Mouse (Mus musculus): Measurements from ENCODE around the gene 1700015F17Rik.

The 1700015F17Rik gene

GRCm38 (mm10) chr5:5423723-5424171, 55.2 kb downstream of the 1700015F17Rik start:
- DNase-seq (ENCODE audit: low read depth, low spot score), result no peak

- DNase-seq (ENCODE audit: low read depth, low spot score), result no peak
Observed at GRCm38 (mm10) chr5:5423081-5423480, 55.9 kb downstream of the 1700015F17Rik start.

DNA sequence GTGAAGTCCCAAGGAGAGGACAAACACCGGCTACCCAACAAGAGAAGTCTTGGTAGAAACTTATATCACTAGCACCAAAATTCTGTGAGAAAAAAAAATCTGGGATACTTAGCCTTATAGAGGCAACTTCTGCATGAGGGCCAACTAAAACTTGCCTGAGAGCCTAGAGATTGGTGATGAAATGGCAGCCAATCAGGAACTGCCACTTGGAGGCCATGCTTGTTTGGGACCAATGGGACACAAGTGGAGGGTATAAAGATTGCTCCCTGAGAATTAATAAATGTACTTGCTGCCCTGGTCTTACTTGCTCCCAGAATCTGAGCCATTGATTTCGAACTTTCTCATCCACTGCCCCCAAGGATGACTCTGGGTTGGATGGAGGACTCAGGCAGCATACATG, 57.5 kb downstream of the 1700015F17Rik start:
- DNase-seq (ENCODE audit: low read depth, low spot score), result peak; percentile 32

GRCm38 (mm10) chr5:5419992-5420455, 58.9 kb downstream of the 1700015F17Rik start, which contains the start of gene Cdk14:
TSS of gene Cdk14 (minus strand) at chr5:5420312.
- peak; percentile 93 for DNase-seq (ENCODE audit: low read depth, low spot score)

DNA sequence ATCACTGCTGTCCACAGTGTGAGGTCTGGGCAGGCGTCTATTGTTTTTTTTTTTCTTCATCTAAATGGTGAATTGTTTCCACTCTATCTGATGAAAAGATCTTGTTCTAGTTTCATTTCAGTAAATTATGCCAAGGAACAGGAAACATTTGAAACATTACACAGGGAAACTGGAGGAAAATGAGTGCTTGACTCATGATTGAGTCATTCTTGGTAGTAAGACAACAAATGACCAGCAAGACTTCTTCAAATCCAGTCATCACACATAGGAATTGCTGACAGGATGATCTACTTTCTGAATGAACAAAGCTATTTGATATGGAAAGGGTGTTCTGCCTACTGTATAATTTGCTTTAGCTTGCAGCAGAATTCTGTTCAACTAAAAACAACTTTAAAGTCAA, 59.7 kb downstream of the 1700015F17Rik start:
- DNase-seq (ENCODE audit: low read depth, low spot score), result no peak

DNA sequence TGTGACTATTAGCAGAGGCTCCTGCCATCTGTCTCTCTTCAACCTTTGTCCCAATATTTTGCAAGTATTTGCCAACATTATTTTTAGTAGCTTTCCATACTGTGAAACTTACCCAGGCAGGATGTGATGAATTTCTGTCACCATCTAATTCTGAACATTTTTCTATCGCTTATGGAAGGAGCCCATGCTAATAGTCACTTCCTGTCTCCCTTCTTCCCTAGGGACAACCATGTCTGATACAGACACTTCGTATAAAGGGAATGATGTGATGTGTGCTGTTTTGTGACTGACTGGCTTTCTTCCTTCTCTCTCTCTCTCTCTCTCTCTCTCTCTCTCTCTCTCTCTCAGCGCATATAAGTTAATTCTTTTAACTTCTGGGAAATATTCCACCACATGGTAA, 64.1 kb downstream of the 1700015F17Rik start:
- no peak for DNase-seq (ENCODE audit: low read depth, low spot score)

DNA sequence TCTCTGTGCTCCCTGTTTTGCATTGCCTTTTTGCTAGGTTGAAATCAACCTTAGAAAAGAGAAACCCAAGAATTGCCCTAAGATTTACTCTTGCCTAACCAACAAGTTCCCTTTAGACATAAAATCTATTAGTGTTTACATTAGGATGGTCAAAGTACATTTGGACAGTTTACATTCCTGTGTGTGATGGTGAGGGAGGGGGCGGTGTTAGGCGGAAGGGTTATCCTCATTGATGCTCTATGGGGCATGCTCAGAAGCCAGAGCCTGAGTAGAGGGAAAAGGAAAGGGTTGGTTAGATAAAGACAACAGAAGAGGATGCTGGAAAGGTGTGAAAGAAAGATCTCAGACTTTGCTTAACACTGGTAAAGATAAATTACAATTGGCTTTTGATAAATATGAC, 67.1 kb downstream of the 1700015F17Rik start:
- no peak for DNase-seq (ENCODE audit: low read depth, low spot score)

DNA sequence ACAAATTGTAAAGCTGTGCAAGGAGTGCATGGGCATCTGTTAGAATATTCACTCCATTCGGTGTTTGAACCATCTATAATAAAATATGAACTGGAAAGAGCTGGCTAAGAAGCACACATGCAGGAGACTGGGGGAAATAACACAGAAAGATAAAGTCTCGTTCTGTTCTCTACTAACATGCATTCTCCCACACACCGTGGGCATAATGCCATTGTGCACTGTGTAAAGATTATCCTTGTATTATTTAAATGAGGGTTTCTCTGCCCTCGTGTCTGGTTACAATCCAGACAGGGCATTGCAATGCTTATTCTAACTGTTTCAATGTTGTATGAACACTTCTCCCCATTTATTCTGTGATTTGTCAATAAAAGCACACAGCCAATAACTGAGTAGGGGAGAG, 77.0 kb downstream of the 1700015F17Rik start:
- no peak for DNase-seq (ENCODE audit: low read depth, low spot score)

- no peak for DNase-seq (ENCODE audit: low read depth, low spot score)
Observed at GRCm38 (mm10) chr5:5392786-5393185, 86.2 kb downstream of the 1700015F17Rik start.
